Mouse (Mus musculus) MEL (cell line): ENCODE measurements at regions not wholly inside any gene's neighbourhood (a gene's known extent, or its start where the extent isn't known, plus 50 kb on each side); places are given as distances from the start of the nearest gene placed in this dataset.

ENCODE experiments used
- DNase-seq: peaks from one replicate; pipeline ENCODE4 v3.0.0; 2011; ENCODE audit warnings: low read depth, low spot score
- H3K27ac ChIP-seq: 2 replicates; pipeline ENCODE4 v1.5.1; 2012; ENCODE audit warnings: low read depth, mild to moderate bottlenecking, control low read depth, low read length, moderate library complexity; ENCODE audit not compliant: control insufficient read depth
- H3K27me3 ChIP-seq, 2 experiments: fragments of 150-350 bp in 1 of 2; sonication (generic) in 1 of 2; 2 replicates each; pipeline ENCODE4 v1.6.1; 2012; ENCODE audit warnings: low read length in 2 of 2, mild to moderate bottlenecking in 2 of 2, improper control_type of control experiment in 1 of 2, moderate library complexity in 1 of 2; ENCODE audit not compliant: insufficient read depth in 2 of 2, control insufficient read depth in 1 of 2
- H3K36me3 ChIP-seq, 2 experiments: 2 replicates each; pipeline ENCODE4 v1.6.1; 2012 to 2014; ENCODE audit warnings: low read length in 2 of 2, improper control_type of control experiment in 1 of 2, inconsistent platforms in 1 of 2, mild to moderate bottlenecking in 1 of 2; ENCODE audit not compliant: insufficient read depth in 2 of 2, control insufficient read depth in 1 of 2
- H3K4me1 ChIP-seq, 2 experiments: fragments of 150-350 bp in 1 of 2; sonication (generic) in 1 of 2; 2 replicates each; pipeline ENCODE4 v1.6.1; 2012; ENCODE audit warnings: low read length in 2 of 2, improper control_type of control experiment in 1 of 2, mild to moderate bottlenecking in 1 of 2; ENCODE audit not compliant: insufficient read depth in 2 of 2, control insufficient read depth in 1 of 2
- H3K4me3 ChIP-seq, 2 experiments: fragments of 150-350 bp in 1 of 2; sonication (generic) in 1 of 2; 2 replicates each; pipeline ENCODE4 v1.5.1; 2012; ENCODE audit warnings: low read depth in 2 of 2, low read length in 2 of 2, mild to moderate bottlenecking in 2 of 2, moderate library complexity in 2 of 2, control low read depth in 1 of 2, improper control_type of control experiment in 1 of 2; ENCODE audit not compliant: control insufficient read depth in 1 of 2, insufficient read depth in 1 of 2
- H3K79me2 ChIP-seq: 2 replicates; pipeline ENCODE4 v1.6.1; 2012; ENCODE audit warnings: mild to moderate bottlenecking, low read length, moderate library complexity; ENCODE audit not compliant: control insufficient read depth, poor library complexity, insufficient read depth
- H3K9ac ChIP-seq: 2 replicates; pipeline ENCODE4 v1.6.1; 2012; ENCODE audit warnings: low read depth, mild to moderate bottlenecking, control low read depth, low read length, moderate library complexity; ENCODE audit not compliant: control insufficient read depth, poor library complexity, severe bottlenecking
- H3K9me3 ChIP-seq: fragments of 150-350 bp; sonication (generic); replicated peaks from 2 replicates; pipeline ENCODE4 v1.6.1; 2012; ENCODE audit warnings: mild to moderate bottlenecking, low read length, improper control_type of control experiment, moderate library complexity; ENCODE audit not compliant: insufficient read depth
- BHLHE40 ChIP-seq: IDR thresholded peaks from 2 replicates; pipeline ENCODE4 v1.6.1; 2012; ENCODE audit warnings: low read depth, mild to moderate bottlenecking, inconsistent platforms, low read length, improper control_type of control experiment, borderline replicate concordance
- CHD2 ChIP-seq: IDR thresholded peaks from 2 replicates; pipeline ENCODE4 v1.6.1; 2011; ENCODE audit warnings: low read length, improper control_type of control experiment
- CTCF ChIP-seq, 3 experiments: IDR thresholded peaks in 2 of 3; conservative IDR thresholded peaks in 1 of 3; 2 replicates each; pipeline ENCODE4 v1.5.1; 2011 to 2012; ENCODE audit warnings: low read length in 3 of 3, low read depth in 2 of 3, mild to moderate bottlenecking in 2 of 3, improper control_type of control experiment in 1 of 3, inconsistent platforms in 1 of 3, mixed read lengths in 1 of 3, moderate library complexity in 1 of 3; ENCODE audit not compliant: control insufficient read depth in 1 of 3, insufficient read depth in 1 of 3, poor library complexity in 1 of 3, severe bottlenecking in 1 of 3
- E2F4 ChIP-seq: IDR thresholded peaks from 2 replicates; pipeline ENCODE4 v1.6.1; 2011; ENCODE audit warnings: low read depth, low read length, improper control_type of control experiment, borderline replicate concordance
- ELF1 ChIP-seq: IDR thresholded peaks from 2 replicates; pipeline ENCODE4 v1.6.1; 2014; ENCODE audit warnings: low read depth, mild to moderate bottlenecking, inconsistent platforms, low read length, improper control_type of control experiment, moderate library complexity
- EP300 ChIP-seq, 2 experiments: IDR thresholded peaks; 2 replicates each; pipeline ENCODE4 v1.6.1; 2011; ENCODE audit warnings: improper control_type of control experiment in 2 of 2, low read length in 2 of 2, low read depth in 1 of 2, mild to moderate bottlenecking in 1 of 2
- ETS1 ChIP-seq: IDR thresholded peaks from 2 replicates; pipeline ENCODE4 v1.6.1; 2012; ENCODE audit warnings: low read depth, mild to moderate bottlenecking, inconsistent platforms, low read length, improper control_type of control experiment, moderate library complexity
- GABPA ChIP-seq: IDR thresholded peaks from 2 replicates; pipeline ENCODE4 v1.6.1; 2012; ENCODE audit warnings: low read depth, mild to moderate bottlenecking, inconsistent platforms, low read length, improper control_type of control experiment, moderate library complexity
- GATA1 ChIP-seq: IDR thresholded peaks from 2 replicates; pipeline ENCODE4 v1.6.1; 2011; ENCODE audit warnings: low read depth, low read length, improper control_type of control experiment
- JUND ChIP-seq: IDR thresholded peaks from 2 replicates; pipeline ENCODE4 v1.6.1; 2011; ENCODE audit warnings: low read depth, mild to moderate bottlenecking, improper control_type of control experiment, low read length
- KAT2A ChIP-seq: conservative IDR thresholded peaks from 2 replicates; pipeline ENCODE4 v1.6.1; 2012; ENCODE audit warnings: low read depth, low read length, improper control_type of control experiment, inconsistent platforms
- MAFK ChIP-seq: IDR thresholded peaks from 2 replicates; pipeline ENCODE4 v1.6.1; 2011; ENCODE audit warnings: low read depth, mild to moderate bottlenecking, low read length, improper control_type of control experiment, borderline replicate concordance
- MAX ChIP-seq: IDR thresholded peaks from 2 replicates; pipeline ENCODE4 v1.6.1; 2011; ENCODE audit warnings: low read length, improper control_type of control experiment
- MAZ ChIP-seq: IDR thresholded peaks from 2 replicates; pipeline ENCODE4 v1.6.1; 2012; ENCODE audit warnings: low read depth, mild to moderate bottlenecking, inconsistent platforms, low read length, improper control_type of control experiment
- MXI1 ChIP-seq: IDR thresholded peaks from 2 replicates; pipeline ENCODE4 v1.6.1; 2011; ENCODE audit warnings: mild to moderate bottlenecking, low read depth, low read length, improper control_type of control experiment
- MYB ChIP-seq: IDR thresholded peaks from 2 replicates; pipeline ENCODE4 v1.6.1; 2011; ENCODE audit warnings: mild to moderate bottlenecking, low read depth, low read length, improper control_type of control experiment
- MYC ChIP-seq: IDR thresholded peaks from 2 replicates; pipeline ENCODE4 v1.6.1; 2011; ENCODE audit warnings: low read depth, mild to moderate bottlenecking, low read length, improper control_type of control experiment, moderate library complexity
- NELFE ChIP-seq: IDR thresholded peaks from 2 replicates; pipeline ENCODE4 v1.6.1; 2011; ENCODE audit warnings: low read depth, low read length, improper control_type of control experiment
- POLR2A ChIP-seq, 2 experiments: IDR thresholded peaks; 2 replicates each; pipeline ENCODE4 v1.6.1; 2011 to 2012; ENCODE audit warnings: low read length in 2 of 2, mild to moderate bottlenecking in 2 of 2, control low read depth in 1 of 2, improper control_type of control experiment in 1 of 2, low read depth in 1 of 2, moderate library complexity in 1 of 2; ENCODE audit not compliant: control insufficient read depth in 1 of 2, insufficient read depth in 1 of 2, poor library complexity in 1 of 2
- POLR2AphosphoS2 ChIP-seq: IDR thresholded peaks from 2 replicates; pipeline ENCODE4 v1.6.1; 2011; ENCODE audit warnings: low read length, improper control_type of control experiment
- POLR2AphosphoS5 ChIP-seq: IDR thresholded peaks from 2 replicates; pipeline ENCODE4 v1.6.1; 2012; ENCODE audit warnings: low read depth, borderline replicate concordance, mild to moderate bottlenecking, inconsistent platforms, low read length, moderate library complexity, mixed read lengths
- RAD21 ChIP-seq: IDR thresholded peaks from 2 replicates; pipeline ENCODE4 v1.6.1; 2011; ENCODE audit warnings: mild to moderate bottlenecking, low read depth, low read length, improper control_type of control experiment
- RCOR1 ChIP-seq: IDR thresholded peaks from 2 replicates; pipeline ENCODE4 v1.6.1; 2012; ENCODE audit warnings: low read depth, mild to moderate bottlenecking, inconsistent platforms, low read length, improper control_type of control experiment
- SIN3A ChIP-seq: IDR thresholded peaks from 2 replicates; pipeline ENCODE4 v1.6.1; 2012; ENCODE audit warnings: low read length, improper control_type of control experiment, inconsistent platforms
- SMC3 ChIP-seq: IDR thresholded peaks from 2 replicates; pipeline ENCODE4 v1.6.1; 2011; ENCODE audit warnings: low read depth, low read length, improper control_type of control experiment
- TAL1 ChIP-seq: IDR thresholded peaks from 2 replicates; pipeline ENCODE4 v1.6.1; 2012; ENCODE audit warnings: mild to moderate bottlenecking, inconsistent platforms, low read length, moderate library complexity, mixed read lengths
- UBTF ChIP-seq: IDR thresholded peaks from 2 replicates; pipeline ENCODE4 v1.6.1; 2012; ENCODE audit warnings: low read depth, mild to moderate bottlenecking, inconsistent platforms, low read length, improper control_type of control experiment, moderate library complexity, borderline replicate concordance; ENCODE audit not compliant: insufficient read depth
- USF1 ChIP-seq: IDR thresholded peaks from 2 replicates; pipeline ENCODE4 v1.6.1; 2014; ENCODE audit warnings: low read depth, mild to moderate bottlenecking, inconsistent platforms, low read length, improper control_type of control experiment, moderate library complexity
- USF2 ChIP-seq, 2 experiments: IDR thresholded peaks; 2 replicates each; pipeline ENCODE4 v1.6.1; 2011 to 2012; ENCODE audit warnings: improper control_type of control experiment in 2 of 2, low read length in 2 of 2, borderline replicate concordance in 1 of 2, inconsistent platforms in 1 of 2, low read depth in 1 of 2, mild to moderate bottlenecking in 1 of 2; ENCODE audit not compliant: insufficient read depth in 1 of 2
- ZKSCAN1 ChIP-seq: IDR thresholded peaks from 2 replicates; pipeline ENCODE4 v1.6.1; 2012; ENCODE audit warnings: low read depth, mild to moderate bottlenecking, inconsistent platforms, low read length, improper control_type of control experiment, moderate library complexity
- ZMIZ1 ChIP-seq: IDR thresholded peaks from 2 replicates; pipeline ENCODE4 v1.6.1; 2012; ENCODE audit warnings: low read depth, mild to moderate bottlenecking, inconsistent platforms, low read length, improper control_type of control experiment, moderate library complexity
- ZNF384 ChIP-seq: IDR thresholded peaks from 2 replicates; pipeline ENCODE4 v1.6.1; 2012; ENCODE audit warnings: low read depth, mild to moderate bottlenecking, inconsistent platforms, low read length, improper control_type of control experiment

GRCm38 (mm10) chr4:89486963-89487362 is 176.1 kb upstream of the Cdkn2b start (continued):
- no peak for TF ChIP-seq USF1
- TF ChIP-seq BHLHE40: peak; percentile 79; the same call in 1 of the 2 replicates
- peak; percentile 16; the same call in 1 of the 2 replicates for TF ChIP-seq CHD2
- TF ChIP-seq NELFE: peak; percentile 41; the same call in 1 of the 2 replicates
- peak; percentile 76 to 96 for TF ChIP-seq EP300 (IDR thresholded peaks at IDR 0.05; ENCODE audit: low read depth in 1 of 2, low read length in 2 of 2)
- TF ChIP-seq TAL1: peak; percentile 51
- peak; percentile 13; the same call in 1 of the 2 replicates for TF ChIP-seq ZMIZ1
- TF ChIP-seq POLR2A (IDR thresholded peaks at IDR 0.05; ENCODE audit: control insufficient read depth in 1 of 2, insufficient read depth in 1 of 2, low read depth in 1 of 2, low read length in 2 of 2, poor library complexity in 1 of 2): no peak; a peak in 1 of 4 replicates
- TF ChIP-seq POLR2AphosphoS2: peak; percentile 18; the same call in 1 of the 2 replicates
- TF ChIP-seq MXI1: peak; percentile 63
- no peak for TF ChIP-seq USF2 (IDR thresholded peaks at IDR 0.05; ENCODE audit: borderline replicate concordance in 1 of 2, insufficient read depth in 1 of 2, low read depth in 1 of 2, low read length in 2 of 2)
- TF ChIP-seq RAD21: no peak
- TF ChIP-seq UBTF: no peak
- TF ChIP-seq ETS1: peak; percentile 100
- TF ChIP-seq MAX: no peak; the same call in 1 of the 2 replicates
- no peak for TF ChIP-seq POLR2AphosphoS5

DNA sequence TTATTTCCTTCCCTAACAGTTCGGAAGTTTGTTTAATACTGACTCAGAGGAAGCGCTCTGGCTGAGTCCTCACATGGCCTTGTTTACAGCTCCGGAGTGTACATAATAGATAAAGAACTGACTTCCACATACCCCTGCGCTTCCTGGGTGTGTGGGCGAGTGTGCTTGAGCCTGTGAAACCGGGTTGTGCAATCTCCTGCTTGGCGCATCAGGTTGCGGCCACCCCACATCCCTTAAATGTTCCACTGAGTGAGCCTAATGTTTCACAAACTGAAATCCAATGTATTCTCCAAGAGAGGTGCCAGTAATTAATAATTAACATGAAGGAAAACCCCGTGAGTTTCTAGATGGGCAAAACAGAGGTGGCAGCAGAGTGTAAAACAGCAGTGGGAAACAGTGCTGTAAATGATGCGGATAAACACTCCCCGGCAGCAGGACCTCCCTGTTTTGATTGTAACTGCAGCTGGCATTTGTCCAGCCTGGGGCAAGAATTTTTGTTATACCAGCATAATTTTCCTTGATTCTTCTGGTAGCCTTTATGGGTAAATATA is 175.2 kb upstream of the Cdkn2b start:
- H3K4me1 ChIP-seq: peaks cover 12 to 26% of the 10 kb centered on the region in 2 experiments
- TF ChIP-seq CHD2: 0 out of 2 replicates have a peak, but pooled peaks have one; percentile 17
- TF ChIP-seq MAX: peak; percentile 95
- TF ChIP-seq ZNF384: no peak
- TF ChIP-seq RCOR1: peak; percentile 91
- peak; percentile 62 for TF ChIP-seq ELF1
- TF ChIP-seq NELFE: no peak
- peak; percentile 83 for TF ChIP-seq TAL1
- peak; percentile 92 for TF ChIP-seq MYC
- TF ChIP-seq KAT2A: 0 out of 2 replicates have a peak, but pooled peaks have one; percentile 43
- peak; percentile 97 for TF ChIP-seq EP300 (IDR thresholded peaks at IDR 0.05; ENCODE audit: low read depth in 1 of 2, low read length in 2 of 2)
- TF ChIP-seq ZKSCAN1: no peak
- TF ChIP-seq CTCF (IDR thresholded peaks at IDR 0.05 in 2 of 3, conservative IDR thresholded peaks at IDR 0.05 in 1 of 3; ENCODE audit: control insufficient read depth in 1 of 3, insufficient read depth in 1 of 3, low read depth in 2 of 3, low read length in 3 of 3, poor library complexity in 1 of 3, severe bottlenecking in 1 of 3): no peak
- TF ChIP-seq SIN3A: peak; percentile 97
- no peak for TF ChIP-seq E2F4
- TF ChIP-seq GATA1: peak; percentile 91
- TF ChIP-seq POLR2A (IDR thresholded peaks at IDR 0.05; ENCODE audit: control insufficient read depth in 1 of 2, insufficient read depth in 1 of 2, low read depth in 1 of 2, low read length in 2 of 2, poor library complexity in 1 of 2): peak in 1 of 2 experiments; percentile 44; a peak in 1 of 4 replicates
- no peak for TF ChIP-seq POLR2AphosphoS5
- TF ChIP-seq MAZ: peak; percentile 82
- 0 out of 2 replicates have a peak, but pooled peaks have one; percentile 57 for TF ChIP-seq MAFK
- TF ChIP-seq SMC3: peak; percentile 14; the same call in 1 of the 2 replicates
- no peak for TF ChIP-seq RAD21
- peak; percentile 89 for TF ChIP-seq JUND
- TF ChIP-seq BHLHE40: peak; percentile 75; the same call in 1 of the 2 replicates
- TF ChIP-seq MXI1: peak; percentile 92
- peak; percentile 74 for TF ChIP-seq MYB
- 0 out of 2 replicates have a peak, but pooled peaks have one; percentile 13 for TF ChIP-seq ZMIZ1
- TF ChIP-seq POLR2AphosphoS2: no peak
- no peak for TF ChIP-seq GABPA

More for the DNA sequence above, 175.2 kb upstream of the Cdkn2b start:
- H3K4me3 ChIP-seq: peak overlapping the region; percentile 26 to 54
- H3K79me2 ChIP-seq: no peaks in the 10 kb centered on the region
- H3K36me3 ChIP-seq: peaks cover 0 to 42% of the 10 kb centered on the region in 2 experiments; a peak in 2 of 4 replicates
- peak overlapping the region; percentile 54 for H3K9ac ChIP-seq
- H3K27ac ChIP-seq: peak overlapping the region; percentile 95
- DNase-seq: peak; percentile 91
- H3K9me3 ChIP-seq: no peaks in the 10 kb centered on the region
- H3K27me3 ChIP-seq: no peaks in the 10 kb centered on the region
